Mouse (Mus musculus) liver, postnatal 0 days (tissue): ENCODE measurements around the gene U90926.

Experiments used
- CTCF ChIP-seq: sonication (generic); IDR thresholded peaks from 2 replicates; pipeline ENCODE4 v1.5.1; 2016; ENCODE audit warnings: antibody characterized with exemption, low read depth
- EP300 ChIP-seq: IDR thresholded peaks from 2 replicates; pipeline ENCODE4 v1.6.1; 2016; ENCODE audit warnings: antibody characterized with exemption, low read depth, mild to moderate bottlenecking

DNA sequence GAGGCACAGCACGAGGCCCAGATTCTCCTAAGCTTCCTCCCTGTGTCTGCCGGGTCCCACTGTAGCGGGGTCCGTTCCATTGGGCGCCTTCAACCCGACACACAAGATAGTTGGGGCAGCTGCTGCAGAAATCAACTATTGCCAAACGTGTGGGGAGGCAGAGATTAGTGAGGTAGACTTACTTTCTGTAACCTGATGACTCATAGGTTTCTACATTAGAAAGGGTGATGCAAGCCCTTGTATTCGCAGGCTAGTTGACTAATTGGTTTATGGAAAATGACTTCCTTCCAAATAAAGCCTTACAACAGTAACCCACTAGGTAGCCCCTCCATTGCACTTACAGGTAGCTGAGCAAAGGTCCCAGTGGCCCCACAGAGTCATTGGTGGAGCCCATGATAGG is 47.4 kb upstream of the U90926 start:
- TF ChIP-seq CTCF (no peak), EP300 (no peak)
